Mouse (Mus musculus) embryonic facial prominence, embryonic 13.5 days (tissue): ENCODE measurements around the gene Tbc1d1. TPM values are rescaled to one million over a fixed set of nuclear protein-coding genes. Genes with fewer than 3 reads are reported as not detected.

Experiments
- ATAC-seq: fragments of 200-750 bp; cut with Nextera tagmentation; 2 replicates; pipeline ENCODE4 v1.8.0; 2017; ENCODE audit warnings: low read depth; ENCODE audit not compliant: insufficient number of reproducible peaks, insufficient read depth, low FRiP score, low TSS enrichment
- H3K27ac ChIP-seq: fragments of 300-500 bp; sonication (generic); 2 replicates; pipeline ENCODE4 v1.5.1; 2015; ENCODE audit warnings: moderate library complexity, mild to moderate bottlenecking, inconsistent platforms
- H3K27me3 ChIP-seq: fragments of 300-500 bp; sonication (generic); 2 replicates; pipeline ENCODE4 v1.6.1; 2015; ENCODE audit warnings: mild to moderate bottlenecking, inconsistent platforms
- H3K36me3 ChIP-seq: fragments of 300-500 bp; sonication (generic); 2 replicates; pipeline ENCODE4 v1.6.1; 2015; ENCODE audit warnings: mild to moderate bottlenecking, inconsistent platforms
- H3K4me1 ChIP-seq: fragments of 300-500 bp; sonication (generic); 2 replicates; pipeline ENCODE4 v1.6.1; 2015; ENCODE audit warnings: inconsistent platforms
- H3K4me2 ChIP-seq: fragments of 300-500 bp; sonication (generic); 2 replicates; pipeline ENCODE4 v1.6.1; 2015; ENCODE audit warnings: moderate library complexity, mild to moderate bottlenecking, inconsistent platforms
- H3K4me3 ChIP-seq: fragments of 300-500 bp; sonication (generic); 2 replicates; pipeline ENCODE4 v1.5.1; 2015; ENCODE audit warnings: mild to moderate bottlenecking, inconsistent platforms
- H3K9ac ChIP-seq: fragments of 300-500 bp; sonication (generic); 2 replicates; pipeline ENCODE4 v1.6.1; 2015; ENCODE audit warnings: mild to moderate bottlenecking, inconsistent platforms
- H3K9me3 ChIP-seq: fragments of 300-500 bp; sonication (generic); 2 replicates; pipeline ENCODE4 v1.6.1; 2016; ENCODE audit warnings: inconsistent platforms
- WGBS: fragments of 180-500 bp; shearing (Covaris S2); methylation state at CpG from one replicate; pipeline ENCODE4 v1.1.7; 2015; ENCODE audit warnings: mixed read lengths; 5-methylcytosine and 5-hydroxymethylcytosine counted together
- polyA plus RNA-seq: library from polyadenylated mRNA; unstranded; fragments of >200 nt; fragmentation: Nextera tagmentation; extraction: Ambion mirVana; gene quantifications from 2 replicates; pipeline ENCODE4 v1.2.1, GENCODE M21; 2015

The Tbc1d1 gene
- polyA plus RNA-seq, 1 experiment from 2014 or later = 21.6 TPM

- WGBS = 70% methylated on average over 7 of the region's 7 CpGs
- H3K4me3 ChIP-seq = no peak overlapping the region
- no peaks in the 10 kb centered on the region for H3K9me3 ChIP-seq
- H3K36me3 ChIP-seq = no peaks in the 10 kb centered on the region
- no peak overlapping the region for H3K9ac ChIP-seq
- H3K4me2 ChIP-seq = no peak overlapping the region
- H3K4me1 ChIP-seq = 0 out of 2 replicates have a peak, but pooled peaks cover 3% of the 10 kb centered on the region
- H3K27ac ChIP-seq = no peak overlapping the region
- H3K27me3 ChIP-seq = no peaks in the 10 kb centered on the region
- ATAC-seq = no peak
Observed at GRCm38 (mm10) chr5:64211284-64211683, 55.2 kb downstream of the Tbc1d1 start.

DNA sequence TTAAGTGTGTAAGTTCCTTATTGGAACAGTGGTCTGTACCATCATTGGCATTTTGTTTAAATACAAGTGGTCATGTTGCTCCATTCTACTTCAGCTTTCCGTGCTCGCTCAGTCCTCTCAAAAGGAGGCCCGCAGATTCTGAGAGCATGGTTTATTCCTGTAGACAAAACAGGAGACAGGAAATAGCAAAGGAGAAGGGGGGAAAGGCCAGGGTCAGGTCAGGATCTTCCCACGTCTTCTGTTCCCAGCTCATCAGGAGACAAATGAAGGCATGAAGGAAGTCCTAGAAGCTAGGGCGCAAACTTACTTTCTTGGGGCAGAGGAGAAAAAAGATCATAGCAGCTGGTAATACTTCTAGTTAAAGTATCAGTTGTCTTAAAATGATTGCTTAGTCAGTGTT is 56.1 kb downstream of the Tbc1d1 start:
- Histone ChIP-seq H3K9me3 (no peaks in the 10 kb centered on the region), H3K36me3 (no peaks in the 10 kb centered on the region), H3K27me3 (no peaks in the 10 kb centered on the region), H3K27ac (no peak overlapping the region), H3K9ac (no peak overlapping the region), H3K4me1 (0 out of 2 replicates have a peak, but pooled peaks cover 3% of the 10 kb centered on the region), H3K4me3 (no peak overlapping the region), H3K4me2 (no peak overlapping the region)
- WGBS = 49% methylated on average over 5 of the region's 5 CpGs
- no peak for ATAC-seq

DNA sequence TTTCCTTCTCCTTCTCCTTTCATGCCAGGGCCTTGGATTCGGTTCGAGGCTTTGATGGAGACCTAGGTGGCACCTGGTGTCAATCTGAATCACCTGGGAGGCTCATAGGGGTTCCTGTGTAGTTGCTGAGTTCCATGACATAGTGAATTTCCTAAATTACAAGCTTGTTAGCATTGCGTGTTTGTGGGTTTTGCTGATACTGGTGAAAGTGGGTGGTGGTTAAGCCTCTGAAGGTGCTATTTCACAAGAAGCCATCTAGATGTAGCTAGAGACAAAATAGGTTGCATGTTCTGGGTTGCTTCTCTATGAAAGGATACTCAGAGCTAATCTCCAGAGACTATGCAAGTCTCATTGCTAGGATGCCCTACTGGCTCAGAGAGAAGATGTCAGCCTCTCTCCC is 56.5 kb downstream of the Tbc1d1 start:
- Histone ChIP-seq H3K9me3 (no peaks in the 10 kb centered on the region), H3K4me3 (no peak overlapping the region), H3K4me2 (no peak overlapping the region), H3K9ac (no peak overlapping the region), H3K36me3 (no peaks in the 10 kb centered on the region), H3K27ac (no peak overlapping the region), H3K27me3 (no peaks in the 10 kb centered on the region), H3K4me1 (0 out of 2 replicates have a peak, but pooled peaks cover 3% of the 10 kb centered on the region)
- no peak for ATAC-seq
- WGBS = 53% methylated on average over 3 of the region's 3 CpGs

DNA sequence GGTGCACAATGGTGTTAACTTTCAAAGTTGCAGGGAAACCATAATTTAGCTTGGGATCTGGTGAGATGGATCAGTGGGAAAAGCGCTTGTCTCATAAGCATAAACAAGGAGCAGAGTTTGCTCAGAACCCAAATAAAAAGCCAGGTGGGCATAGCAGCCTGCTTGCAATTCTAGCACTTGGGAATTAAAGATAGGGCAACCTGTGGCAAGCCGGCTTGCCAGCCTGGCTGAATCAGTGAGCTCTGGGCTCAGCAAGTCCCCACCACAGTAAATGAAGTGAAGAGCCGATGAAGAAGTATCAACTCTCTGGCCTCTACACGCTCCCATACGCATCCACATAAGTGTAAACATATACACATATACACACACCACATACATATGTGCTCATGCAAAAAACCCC is 59.7 kb downstream of the Tbc1d1 start:
- 92% methylated on average over 5 of the region's 5 CpGs for WGBS
- no peak overlapping the region for H3K9ac ChIP-seq

GRCm38 (mm10) chr5:64216326-64216725 is 60.2 kb downstream of the Tbc1d1 start:
- no peak overlapping the region for H3K4me2 ChIP-seq
- H3K27me3 ChIP-seq = no peaks in the 10 kb centered on the region
- H3K4me1 ChIP-seq = peaks cover 6% of the 10 kb centered on the region; the same call in 1 of the 2 replicates
- H3K27ac ChIP-seq = no peak overlapping the region
- no peaks in the 10 kb centered on the region for H3K36me3 ChIP-seq
- no peak overlapping the region for H3K9ac ChIP-seq
- H3K9me3 ChIP-seq = no peaks in the 10 kb centered on the region
- no peak for ATAC-seq
- H3K4me3 ChIP-seq = no peak overlapping the region
- WGBS = 79% methylated on average over 4 of the region's 4 CpGs

More for the DNA sequence above, 59.7 kb downstream of the Tbc1d1 start:
- Histone ChIP-seq H3K4me3 (no peak overlapping the region), H3K27me3 (no peaks in the 10 kb centered on the region), H3K4me2 (no peak overlapping the region), H3K36me3 (no peaks in the 10 kb centered on the region), H3K9me3 (no peaks in the 10 kb centered on the region), H3K27ac (no peak overlapping the region), H3K4me1 (peaks cover 9% of the 10 kb centered on the region; the same call in 1 of the 2 replicates)
- ATAC-seq = no peak

DNA sequence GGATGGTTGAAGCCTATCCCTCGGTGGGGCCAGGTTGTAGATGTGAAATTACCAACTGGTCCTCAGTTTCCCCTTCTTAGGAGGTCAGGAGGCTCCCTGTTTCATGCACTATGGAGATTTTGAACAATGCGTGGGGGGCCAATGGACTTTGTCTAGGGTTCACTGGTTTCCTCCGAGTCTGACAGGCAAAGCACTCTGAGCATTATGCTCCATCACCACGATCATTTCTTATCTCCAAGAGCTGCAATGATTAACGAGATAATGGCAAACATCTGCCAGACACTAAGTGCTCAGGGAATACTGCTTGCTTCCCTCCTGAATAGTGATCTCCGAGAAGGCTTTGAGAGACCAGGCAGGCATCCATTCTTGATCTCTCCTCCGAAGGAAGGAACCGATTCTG is 61.2 kb downstream of the Tbc1d1 start:
- Histone ChIP-seq H3K36me3 (no peaks in the 10 kb centered on the region), H3K4me2 (no peak overlapping the region), H3K9ac (no peak overlapping the region), H3K4me3 (no peak overlapping the region), H3K9me3 (no peaks in the 10 kb centered on the region), H3K4me1 (peaks cover 6% of the 10 kb centered on the region; the same call in 1 of the 2 replicates), H3K27me3 (no peaks in the 10 kb centered on the region), H3K27ac (no peak overlapping the region)
- 59% methylated on average over 8 of the region's 8 CpGs for WGBS
- no peak for ATAC-seq

GRCm38 (mm10) chr5:64217816-64218602 is 61.9 kb downstream of the Tbc1d1 start:
- Histone ChIP-seq H3K27me3 (no peaks in the 10 kb centered on the region), H3K4me3 (no peak overlapping the region), H3K4me2 (no peak overlapping the region), H3K9me3 (no peaks in the 10 kb centered on the region), H3K9ac (no peak overlapping the region), H3K27ac (no peak overlapping the region), H3K36me3 (no peaks in the 10 kb centered on the region), H3K4me1 (peaks cover 6% of the 10 kb centered on the region; the same call in 1 of the 2 replicates)
- no peak for ATAC-seq
- WGBS = 64% methylated on average over 13 of the region's 13 CpGs

- Histone ChIP-seq H3K4me1 (peaks cover 6% of the 10 kb centered on the region; the same call in 1 of the 2 replicates), H3K27ac (no peak overlapping the region), H3K9me3 (no peaks in the 10 kb centered on the region), H3K36me3 (no peaks in the 10 kb centered on the region), H3K4me2 (no peak overlapping the region), H3K4me3 (no peak overlapping the region), H3K9ac (no peak overlapping the region), H3K27me3 (no peaks in the 10 kb centered on the region)
- no peak for ATAC-seq
- 54% methylated on average over 7 of the region's 7 CpGs for WGBS
Observed at GRCm38 (mm10) chr5:64218603-64218999, 62.5 kb downstream of the Tbc1d1 start.

GRCm38 (mm10) chr5:64220776-64221175 is 64.7 kb downstream of the Tbc1d1 start:
- no peak for ATAC-seq
- Histone ChIP-seq H3K36me3 (no peaks in the 10 kb centered on the region), H3K4me2 (no peak overlapping the region), H3K27me3 (no peaks in the 10 kb centered on the region), H3K9me3 (no peaks in the 10 kb centered on the region), H3K27ac (no peak overlapping the region), H3K4me1 (peaks cover 14% of the 10 kb centered on the region; the same call in 1 of the 2 replicates), H3K9ac (no peak overlapping the region), H3K4me3 (no peak overlapping the region)
- 94% methylated on average over 4 of the region's 4 CpGs for WGBS

- Histone ChIP-seq H3K9me3 (no peaks in the 10 kb centered on the region), H3K4me1 (peaks cover 13% of the 10 kb centered on the region; the same call in 1 of the 2 replicates), H3K27me3 (no peaks in the 10 kb centered on the region), H3K4me3 (no peak overlapping the region), H3K4me2 (no peak overlapping the region), H3K36me3 (no peaks in the 10 kb centered on the region), H3K9ac (no peak overlapping the region), H3K27ac (no peak overlapping the region)
- 76% methylated on average over 9 of the region's 9 CpGs for WGBS
- no peak for ATAC-seq
Observed at GRCm38 (mm10) chr5:64224735-64225425, 68.8 kb downstream of the Tbc1d1 start.

GRCm38 (mm10) chr5:64228252-64228651 is 72.1 kb downstream of the Tbc1d1 start:
- WGBS = 78% methylated on average over 3 of the region's 3 CpGs
- H3K9ac ChIP-seq = no peak overlapping the region
- H3K4me2 ChIP-seq = no peak overlapping the region
- no peak overlapping the region for H3K4me3 ChIP-seq
- H3K27ac ChIP-seq = no peak overlapping the region
- no peaks in the 10 kb centered on the region for H3K36me3 ChIP-seq
- no peaks in the 10 kb centered on the region for H3K27me3 ChIP-seq
- H3K9me3 ChIP-seq = no peaks in the 10 kb centered on the region
- no peak for ATAC-seq
- peaks cover 31% of the 10 kb centered on the region for H3K4me1 ChIP-seq
